Mouse (Mus musculus) lung, adult 2 months (tissue): ENCODE measurements around the gene Cav2.

Experiments
- CTCF ChIP-seq: fragments of 200-500 bp; IDR thresholded peaks from 2 replicates; pipeline ENCODE4 v1.5.1; 2011; ENCODE audit warnings: mild to moderate bottlenecking, low read length, control low read depth; ENCODE audit not compliant: insufficient read depth
- POLR2A ChIP-seq: fragments of 200-500 bp; IDR thresholded peaks from 2 replicates; pipeline ENCODE4 v1.6.1; 2011; ENCODE audit warnings: low read depth, mild to moderate bottlenecking, control low read depth, low read length, borderline replicate concordance; ENCODE audit errors: extremely low read depth

GRCm38 (mm10) chr6:17278366-17278765 lies 2.6 kb upstream of the Cav2 start:
- TF ChIP-seq CTCF (no peak), POLR2A (no peak)
